Mouse (Mus musculus) testis, adult 2 months (tissue): Measurements from ENCODE around the gene Tgfb2. TPM values are rescaled to one million over a fixed set of nuclear protein-coding genes. Genes with fewer than 3 reads are reported as not detected.

ENCODE experiments used
- H3K27ac ChIP-seq: fragments of 200-500 bp; 2 replicates; pipeline ENCODE4 v1.5.1; 2012; ENCODE audit warnings: low read depth, low read length; ENCODE audit not compliant: control insufficient read depth, insufficient read depth
- H3K27me3 ChIP-seq: fragments of 200-500 bp; 2 replicates; pipeline ENCODE4 v1.6.1; 2012; ENCODE audit warnings: mild to moderate bottlenecking, low read length, moderate library complexity; ENCODE audit not compliant: control insufficient read depth, insufficient read depth
- H3K36me3 ChIP-seq: fragments of 200-500 bp; 2 replicates; pipeline ENCODE4 v1.6.1; 2012; ENCODE audit warnings: mild to moderate bottlenecking, low read length; ENCODE audit not compliant: control insufficient read depth, insufficient read depth
- H3K4me1 ChIP-seq: fragments of 200-500 bp; 2 replicates; pipeline ENCODE4 v1.6.1; 2012; ENCODE audit warnings: low read length; ENCODE audit not compliant: control insufficient read depth, insufficient read depth
- H3K4me3 ChIP-seq: fragments of 200-500 bp; 2 replicates; pipeline ENCODE4 v1.5.1; 2012; ENCODE audit warnings: low read depth, mild to moderate bottlenecking, low read length, moderate library complexity, mixed read lengths; ENCODE audit not compliant: control insufficient read depth
- CTCF ChIP-seq: fragments of 200-500 bp; IDR thresholded peaks from 2 replicates; pipeline ENCODE4 v1.5.1; 2012; ENCODE audit warnings: low read depth, mild to moderate bottlenecking, inconsistent platforms, low read length, moderate library complexity; ENCODE audit not compliant: control insufficient read depth, insufficient read depth, insufficient replicate concordance
- POLR2A ChIP-seq: fragments of 200-500 bp; IDR thresholded peaks from 2 replicates; pipeline ENCODE4 v1.6.1; 2012; ENCODE audit warnings: low read depth, mild to moderate bottlenecking, inconsistent platforms, low read length, moderate library complexity; ENCODE audit not compliant: control insufficient read depth
- polyA plus RNA-seq: library from polyadenylated mRNA; depleted of rRNA; stranded (reverse); fragments of >200 nt; gene quantifications from 2 replicates; pipeline ENCODE4 v1.2.3, GENCODE M21; 2012; rRNA removed

Gene Tgfb2
- polyA plus RNA-seq = 0.18 and 0.32 TPM in 2 replicates

- Histone ChIP-seq H3K4me3 (peak within 1 kb of the TSS; percentile 59), H3K27ac (no peak within 1 kb of the TSS; the same call in 1 of the 2 replicates), H3K27me3 (no peaks in the 10 kb centered on the region), H3K4me1 (peaks cover 12% of the 10 kb centered on the region), H3K36me3 (no peaks in the 10 kb centered on the region)
- TF ChIP-seq POLR2A = no peak
- TF ChIP-seq CTCF = no peak
Measured at GRCm38 (mm10) chr1:186705915-186706248, at the start of gene Tgfb2. Gene Tgfb2, minus strand, starts transcription at chr1:186705989.

- H3K27me3 ChIP-seq = no peaks in the 10 kb centered on the region
- peak overlapping the region; percentile 97 for H3K27ac ChIP-seq
- H3K4me1 ChIP-seq = peaks cover 4% of the 10 kb centered on the region; the same call in 1 of the 2 replicates
- TF ChIP-seq POLR2A = no peak
- TF ChIP-seq CTCF = no peak
- peak overlapping the region; percentile 97 for H3K4me3 ChIP-seq
- H3K36me3 ChIP-seq = no peaks in the 10 kb centered on the region
Measured at GRCm38 (mm10) chr1:186749675-186750283, 44.0 kb upstream of the Tgfb2 start.

DNA sequence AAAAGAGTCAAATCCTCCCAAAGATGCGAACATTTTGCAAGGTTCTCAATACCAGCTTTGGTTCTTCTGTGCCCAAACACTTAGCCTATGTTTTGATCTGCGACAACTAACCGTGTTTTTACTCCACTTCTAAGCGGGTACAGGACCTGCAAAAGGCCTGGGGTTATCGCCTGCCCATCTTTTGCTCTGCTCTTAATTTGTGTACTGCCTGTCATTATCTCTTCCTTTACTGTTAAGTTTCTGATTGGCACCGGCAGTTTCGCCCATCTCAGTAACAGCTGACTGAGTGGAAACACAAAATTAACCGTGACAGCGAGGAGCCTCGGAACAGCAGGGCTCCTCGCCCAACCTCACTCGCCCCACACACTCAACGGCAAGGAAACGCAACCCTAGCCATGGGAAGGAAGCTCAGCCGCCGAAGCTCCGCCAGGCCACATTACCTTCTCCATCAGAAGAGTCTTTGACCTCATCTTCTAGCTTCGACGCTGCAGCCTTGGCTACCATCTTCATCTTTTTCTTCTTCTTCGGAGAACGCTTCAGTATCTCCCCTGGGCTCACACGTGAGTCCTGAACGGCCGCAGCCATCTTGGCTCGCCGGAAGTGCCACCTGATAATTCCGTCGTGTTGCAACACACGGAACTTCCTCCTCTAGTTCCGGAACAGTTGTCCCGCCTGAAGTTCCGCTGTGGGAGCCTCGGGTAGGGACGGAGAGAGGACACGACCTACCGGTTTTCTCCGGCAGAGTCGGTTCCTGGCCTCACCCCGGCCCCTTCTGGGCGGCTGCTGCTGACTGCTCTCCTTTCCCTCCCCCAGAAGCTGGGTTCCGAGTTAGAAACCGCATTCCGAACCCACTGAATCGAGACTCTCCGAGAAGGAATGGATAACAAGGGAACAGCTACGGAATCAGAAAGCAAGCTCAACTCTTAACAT is 43.2 kb upstream of the Tgfb2 start, which contains the start of gene Rrp15:
Rrp15 (minus strand) TSS at position 635 of the 930 bp plus-strand sequence.
- Histone ChIP-seq H3K36me3 (no peaks in the 10 kb centered on the region), H3K4me3 (peak within 1 kb of the TSS; percentile 97), H3K27me3 (no peaks in the 10 kb centered on the region), H3K27ac (peak within 1 kb of the TSS; percentile 97), H3K4me1 (peaks cover 4% of the 10 kb centered on the region; the same call in 1 of the 2 replicates)
- TF ChIP-seq POLR2A = peak; percentile 91
- TF ChIP-seq CTCF = no peak

- no peaks in the 10 kb centered on the region for H3K27me3 ChIP-seq
- TF ChIP-seq CTCF (no peak), POLR2A (no peak)
- no peak overlapping the region for H3K27ac ChIP-seq
- H3K4me3 ChIP-seq = no peak overlapping the region
- H3K36me3 ChIP-seq = peaks cover 2% of the 10 kb centered on the region; the same call in 1 of the 2 replicates
- no peaks in the 10 kb centered on the region for H3K4me1 ChIP-seq
Measured at GRCm38 (mm10) chr1:186739828-186740227, 34.0 kb upstream of the Tgfb2 start.

DNA sequence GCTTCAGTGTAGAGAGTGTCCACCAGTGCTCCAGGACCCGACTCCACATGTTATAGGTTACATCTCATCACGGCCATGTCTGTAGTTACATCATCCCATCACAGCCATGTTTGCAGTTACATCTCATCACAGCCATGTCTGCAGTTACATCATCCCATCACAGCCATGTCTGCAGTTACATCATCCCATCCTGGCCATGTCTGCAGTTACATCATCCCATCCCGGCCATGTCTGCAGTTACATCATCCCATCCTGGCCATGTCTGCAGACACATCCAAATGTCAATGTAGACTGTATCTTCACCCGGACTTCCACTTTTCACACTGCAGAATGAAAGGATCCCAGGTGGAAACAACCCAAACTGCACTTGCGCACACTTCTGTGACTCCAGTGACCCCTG is 29.7 kb upstream of the Tgfb2 start:
- no peaks in the 10 kb centered on the region for H3K27me3 ChIP-seq
- TF ChIP-seq POLR2A (no peak), CTCF (no peak)
- H3K27ac ChIP-seq = no peak overlapping the region
- H3K36me3 ChIP-seq = peaks cover 2% of the 10 kb centered on the region; the same call in 1 of the 2 replicates
- no peaks in the 10 kb centered on the region for H3K4me1 ChIP-seq
- H3K4me3 ChIP-seq = no peak overlapping the region

- no peak overlapping the region for H3K27ac ChIP-seq
- no peak overlapping the region for H3K4me3 ChIP-seq
- no peaks in the 10 kb centered on the region for H3K4me1 ChIP-seq
- TF ChIP-seq POLR2A = no peak
- TF ChIP-seq CTCF = no peak
- no peaks in the 10 kb centered on the region for H3K27me3 ChIP-seq
- peaks cover 2% of the 10 kb centered on the region; the same call in 1 of the 2 replicates for H3K36me3 ChIP-seq
Measured at GRCm38 (mm10) chr1:186733052-186733451, 27.3 kb upstream of the Tgfb2 start.

DNA sequence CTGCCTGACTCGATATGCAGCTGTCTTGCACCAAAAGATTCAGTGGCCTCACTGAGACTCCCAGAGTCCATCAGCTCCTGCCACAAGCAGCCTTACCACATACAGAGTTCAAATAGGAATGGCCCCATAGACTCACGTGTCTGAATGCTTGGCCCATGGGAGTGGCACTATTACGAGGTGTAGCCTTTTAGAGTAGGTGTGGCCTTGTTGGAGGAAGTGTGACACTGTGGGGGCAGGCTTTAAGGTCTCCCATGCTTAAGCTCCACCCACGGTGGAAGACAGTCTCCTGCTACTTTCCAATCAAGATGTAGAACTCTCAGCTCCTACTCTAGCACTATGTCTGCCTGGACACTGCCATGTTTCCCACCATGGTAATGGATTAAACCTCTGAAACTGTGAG is 23.0 kb upstream of the Tgfb2 start:
- H3K27me3 ChIP-seq = no peaks in the 10 kb centered on the region
- no peak for TF ChIP-seq CTCF
- TF ChIP-seq POLR2A = no peak

More for the DNA sequence above, 23.0 kb upstream of the Tgfb2 start:
- Histone ChIP-seq H3K36me3 (no peaks in the 10 kb centered on the region), H3K4me1 (no peaks in the 10 kb centered on the region), H3K4me3 (no peak overlapping the region), H3K27ac (no peak overlapping the region)
